Mouse (Mus musculus): ENCODE measurements around the gene Pknox2. TPM values are rescaled to one million over a fixed set of nuclear protein-coding genes. Genes with fewer than 3 reads are reported as not detected.
A peak's percentile ranks its signal among the peaks of the same experiment; 100 is the strongest.

The Pknox2 gene
- polyA plus RNA-seq, 1 experiment: 32.2 TPM

DNA sequence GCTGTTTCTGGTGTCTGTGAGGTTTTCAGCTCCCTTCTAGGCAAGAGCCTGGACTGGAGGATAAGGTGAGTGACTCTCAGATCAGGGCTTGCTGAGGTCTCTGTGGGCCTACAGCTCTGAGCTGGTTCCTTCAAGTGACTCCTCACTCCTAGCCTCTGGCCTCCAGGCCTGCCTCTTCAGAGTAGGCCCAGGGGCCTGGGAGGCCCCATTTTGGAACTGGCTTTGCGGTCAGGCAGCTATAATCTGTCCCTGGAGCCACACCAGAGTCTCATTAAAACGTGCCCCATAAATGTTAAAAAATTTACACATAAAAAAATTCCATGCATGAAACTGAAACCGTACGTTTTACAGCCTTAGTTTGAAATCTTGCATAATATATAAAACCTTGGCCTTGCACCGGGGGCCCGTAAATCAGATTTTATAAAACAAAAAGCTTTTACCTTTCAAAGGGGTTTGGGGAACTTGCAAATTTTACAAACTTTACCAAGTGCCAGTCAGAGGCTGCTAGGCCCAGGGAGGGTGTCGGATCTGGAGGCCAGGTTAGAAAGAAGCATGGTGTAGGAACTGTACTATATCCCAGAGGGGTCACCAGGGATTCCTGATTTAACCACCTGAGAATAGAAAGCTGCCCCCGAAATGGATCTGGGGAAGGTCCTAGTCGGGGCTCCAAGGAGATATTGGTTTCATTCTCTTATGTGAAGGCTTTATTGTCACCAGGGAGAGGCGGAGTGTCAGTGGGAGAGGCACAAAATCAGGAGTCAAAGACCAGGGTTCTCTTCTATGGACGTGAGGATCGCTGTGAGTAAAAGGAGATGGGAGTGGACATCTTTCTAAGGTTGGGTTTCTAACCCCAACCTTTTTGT, 214.0 kb downstream of the Pknox2 start:
- H3K4me3 ChIP-seq (replicated peaks; ENCODE audit: extremely low read depth, low read depth, low read length): no peak overlapping the region
- WGBS: 77% methylated on average over 12 of the region's 12 CpGs
- no peak for TF ChIP-seq POLR2A (IDR thresholded peaks at IDR 0.05; ENCODE audit: borderline replicate concordance, extremely low read depth, low read depth, low read length)
- TF ChIP-seq CTCF (IDR thresholded peaks at IDR 0.05; ENCODE audit: insufficient read depth, low read length): no peak
- no peak for DNase-seq
- H3K4me1 ChIP-seq (ENCODE audit: control insufficient read depth, insufficient read depth, low read length): no peaks in the 10 kb centered on the region

DNA sequence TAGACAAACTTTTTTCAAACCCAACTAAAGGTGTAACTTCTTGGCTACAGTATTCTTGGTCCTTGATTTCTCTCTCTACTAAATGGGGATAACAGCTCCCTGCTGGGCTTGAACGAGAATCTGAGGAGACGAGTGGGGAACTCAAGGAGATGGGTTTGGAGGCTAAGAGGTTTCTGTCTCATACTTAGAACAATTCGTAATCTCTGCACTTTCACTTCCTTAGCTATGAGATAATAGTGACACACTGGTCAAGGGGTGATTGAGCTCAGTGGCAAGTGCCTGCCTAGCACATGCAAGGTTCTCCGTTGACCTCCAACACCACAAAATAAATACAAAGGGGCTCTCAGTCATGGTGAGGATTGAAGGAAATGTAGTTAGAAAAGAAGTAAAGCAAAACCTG, 215.6 kb downstream of the Pknox2 start:
- no peak overlapping the region for H3K4me3 ChIP-seq (replicated peaks; ENCODE audit: extremely low read depth, low read depth, low read length)
- 46% methylated on average over 4 of the region's 4 CpGs for WGBS
- no peak for DNase-seq
- H3K4me1 ChIP-seq (ENCODE audit: control insufficient read depth, insufficient read depth, low read length): no peaks in the 10 kb centered on the region
- TF ChIP-seq CTCF (IDR thresholded peaks at IDR 0.05; ENCODE audit: insufficient read depth, low read length) (no peak), POLR2A (IDR thresholded peaks at IDR 0.05; ENCODE audit: borderline replicate concordance, extremely low read depth, low read depth, low read length) (no peak)

DNA sequence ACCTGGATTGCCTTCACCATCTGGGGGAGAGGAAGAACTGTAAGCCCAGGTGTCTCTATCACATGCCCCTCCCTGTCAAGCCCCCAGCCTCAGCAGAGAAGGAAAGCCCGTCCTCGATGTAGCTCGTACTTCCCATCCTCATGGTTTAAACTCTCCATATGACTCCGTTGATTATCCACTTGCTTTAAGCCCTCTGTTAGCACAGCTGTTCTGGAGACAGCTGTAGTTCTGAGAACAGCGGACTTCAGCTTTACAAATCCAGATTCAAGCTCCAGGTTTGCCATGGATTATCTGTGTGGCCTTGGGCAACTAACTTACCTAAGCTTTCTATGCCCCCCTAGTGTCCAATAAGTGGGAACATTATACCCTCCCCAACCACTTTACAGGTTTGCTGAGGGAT, 223.5 kb downstream of the Pknox2 start:
- Histone ChIP-seq H3K4me3 (replicated peaks; ENCODE audit: extremely low read depth, low read depth, low read length) (no peak overlapping the region), H3K4me1 (ENCODE audit: control insufficient read depth, insufficient read depth, low read length) (no peaks in the 10 kb centered on the region)
- WGBS: 70% methylated on average over 5 of the region's 5 CpGs
- TF ChIP-seq POLR2A (IDR thresholded peaks at IDR 0.05; ENCODE audit: borderline replicate concordance, extremely low read depth, low read depth, low read length): no peak
- TF ChIP-seq CTCF (IDR thresholded peaks at IDR 0.05; ENCODE audit: insufficient read depth, low read length): no peak
- no peak for DNase-seq

DNA sequence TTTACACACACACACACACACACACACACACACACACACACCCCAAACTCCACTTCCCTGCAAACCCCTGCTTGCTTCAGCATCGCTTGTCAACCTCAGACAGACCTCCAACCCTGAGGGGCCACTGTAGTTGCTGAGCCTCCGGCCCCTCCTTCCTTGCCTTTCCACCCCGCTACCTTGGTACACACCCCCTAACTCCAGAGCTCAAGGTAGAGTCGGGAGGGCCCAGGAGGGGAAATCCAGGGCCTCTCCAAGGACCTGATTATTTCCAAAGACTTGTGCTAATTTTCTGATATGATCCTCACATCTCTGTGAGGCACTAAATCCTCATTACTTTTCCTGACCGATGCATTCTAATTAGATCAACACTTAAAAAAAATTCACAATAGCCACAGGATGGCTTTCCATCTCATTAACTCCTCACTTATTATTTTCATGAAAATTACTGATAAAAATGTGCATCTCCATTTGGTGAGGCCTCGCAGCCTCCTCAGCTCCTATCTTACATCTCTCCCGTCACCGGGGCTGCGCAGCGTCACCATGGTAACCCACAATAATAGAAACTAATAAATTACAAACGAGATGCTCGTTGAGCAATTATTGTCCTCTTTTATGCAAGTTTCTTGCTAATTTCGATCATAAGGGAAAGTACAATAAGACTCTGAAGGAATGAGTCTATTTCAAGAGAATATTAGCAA, 225.3 kb downstream of the Pknox2 start:
- WGBS: 75% methylated on average over 13 of the region's 13 CpGs
- DNase-seq: no peak
- Histone ChIP-seq H3K4me1 (ENCODE audit: control insufficient read depth, insufficient read depth, low read length) (no peaks in the 10 kb centered on the region), H3K4me3 (replicated peaks; ENCODE audit: extremely low read depth, low read depth, low read length) (no peak overlapping the region)
- no peak for TF ChIP-seq POLR2A (IDR thresholded peaks at IDR 0.05; ENCODE audit: borderline replicate concordance, extremely low read depth, low read depth, low read length)
- no peak for TF ChIP-seq CTCF (IDR thresholded peaks at IDR 0.05; ENCODE audit: insufficient read depth, low read length)

DNA sequence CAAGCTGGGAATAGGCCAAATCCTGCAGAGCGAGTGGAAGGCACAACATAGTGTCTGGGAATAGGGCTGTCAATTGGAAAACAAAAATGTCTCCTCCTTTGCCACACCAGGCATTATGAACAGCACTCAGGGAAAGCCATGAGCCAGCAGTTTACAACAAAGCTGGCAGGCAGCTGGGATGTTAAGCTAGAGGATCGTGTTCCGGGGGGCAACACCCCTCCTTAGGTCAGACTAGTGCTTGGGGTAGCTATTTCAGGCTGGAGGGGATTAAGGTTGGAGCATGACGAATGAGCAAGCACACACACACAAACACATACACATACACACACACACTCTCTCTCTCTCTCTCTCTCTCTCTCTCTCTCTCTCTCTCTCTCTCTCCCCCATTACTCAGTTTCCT, 227.7 kb downstream of the Pknox2 start:
- 0 out of 2 replicates have a peak, but pooled peaks cover 3% of the 10 kb centered on the region for H3K4me1 ChIP-seq (ENCODE audit: control insufficient read depth, insufficient read depth, low read length)
- no peak overlapping the region for H3K4me3 ChIP-seq (replicated peaks; ENCODE audit: extremely low read depth, low read depth, low read length)
- no peak for TF ChIP-seq CTCF (IDR thresholded peaks at IDR 0.05; ENCODE audit: insufficient read depth, low read length)
- 51% methylated on average over 4 of the region's 4 CpGs for WGBS
- DNase-seq: no peak

DNA sequence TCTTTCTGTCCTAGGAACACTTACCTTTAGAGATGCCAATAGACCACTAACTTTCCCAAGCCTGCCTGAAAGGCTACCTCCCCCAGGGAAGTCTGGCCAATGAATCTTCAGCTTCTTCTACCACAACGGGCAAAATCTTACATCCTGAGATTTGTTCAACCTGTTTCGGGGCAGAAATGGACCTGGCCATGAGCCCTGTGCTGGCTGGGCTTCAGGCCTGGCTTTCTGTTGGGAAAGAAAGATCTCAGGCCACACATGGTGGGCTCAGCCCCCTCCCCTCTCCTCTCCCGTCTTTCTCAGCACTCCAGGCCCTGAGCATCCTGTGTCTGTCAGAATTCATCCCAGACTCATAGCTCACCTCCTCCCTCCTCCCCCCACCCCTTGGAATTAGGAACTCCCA, 228.6 kb downstream of the Pknox2 start:
- TF ChIP-seq CTCF (IDR thresholded peaks at IDR 0.05; ENCODE audit: insufficient read depth, low read length) (no peak), POLR2A (IDR thresholded peaks at IDR 0.05; ENCODE audit: borderline replicate concordance, extremely low read depth, low read depth, low read length) (no peak)
- 0 out of 2 replicates have a peak, but pooled peaks cover 3% of the 10 kb centered on the region for H3K4me1 ChIP-seq (ENCODE audit: control insufficient read depth, insufficient read depth, low read length)
- no peak for DNase-seq
- WGBS: 48% methylated on average over 3 of the region's 3 CpGs
- H3K4me3 ChIP-seq (replicated peaks; ENCODE audit: extremely low read depth, low read depth, low read length): no peak overlapping the region

DNA sequence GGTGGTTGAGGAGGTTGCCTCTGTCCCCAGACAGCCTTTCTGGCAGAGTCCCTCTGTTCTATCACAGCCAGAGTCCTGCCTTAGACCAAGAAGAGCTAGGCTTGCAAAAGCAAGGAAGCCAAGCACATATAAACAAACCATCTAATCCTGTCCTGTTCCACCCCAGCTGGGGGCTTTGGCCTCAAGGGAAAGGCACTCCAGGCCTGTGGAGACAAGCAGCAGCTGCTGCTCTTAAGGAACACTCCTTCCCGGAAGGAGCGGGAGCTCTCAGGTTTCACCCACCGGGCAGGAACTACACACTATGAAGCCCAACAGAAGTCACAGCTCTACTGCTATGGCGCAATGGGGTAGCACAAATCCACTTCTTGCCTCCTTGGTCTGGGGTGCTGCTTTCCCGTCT, 230.3 kb downstream of the Pknox2 start:
- peak; percentile 26 for DNase-seq
- TF ChIP-seq CTCF (IDR thresholded peaks at IDR 0.05; ENCODE audit: insufficient read depth, low read length): no peak
- TF ChIP-seq POLR2A (IDR thresholded peaks at IDR 0.05; ENCODE audit: borderline replicate concordance, extremely low read depth, low read depth, low read length): 0 out of 2 replicates have a peak, but pooled peaks have one; percentile 13

DNA sequence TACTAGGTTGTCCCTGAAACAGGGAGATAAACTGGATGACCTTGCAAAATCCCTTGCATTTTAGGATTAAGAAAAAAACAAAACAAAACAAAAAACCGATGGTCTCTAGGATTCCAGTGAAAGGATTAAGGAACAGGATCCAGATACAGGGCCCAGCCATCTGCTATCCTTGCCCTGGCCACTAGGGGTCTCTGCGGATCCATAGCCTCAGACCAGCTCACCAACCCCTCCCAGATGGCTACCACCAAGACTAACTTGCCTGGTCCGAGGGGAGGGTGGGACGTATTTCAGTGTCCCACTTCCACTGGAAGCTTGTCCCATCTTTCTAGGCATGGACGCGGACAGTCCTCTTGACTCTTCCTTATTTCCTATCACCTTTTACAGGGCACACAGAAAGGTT, 230.8 kb downstream of the Pknox2 start:
- no peak overlapping the region for H3K4me3 ChIP-seq (replicated peaks; ENCODE audit: extremely low read depth, low read depth, low read length)
- H3K4me1 ChIP-seq (ENCODE audit: control insufficient read depth, insufficient read depth, low read length): 0 out of 2 replicates have a peak, but pooled peaks cover 3% of the 10 kb centered on the region
- TF ChIP-seq POLR2A (IDR thresholded peaks at IDR 0.05; ENCODE audit: borderline replicate concordance, extremely low read depth, low read depth, low read length) (no peak), CTCF (IDR thresholded peaks at IDR 0.05; ENCODE audit: insufficient read depth, low read length) (peak; percentile 95)
- 3% methylated on average over 6 of the region's 6 CpGs for WGBS
- DNase-seq: peak; percentile 67

More for the DNA sequence above, 230.3 kb downstream of the Pknox2 start:
- 38% methylated on average over 5 of the region's 5 CpGs for WGBS
- Histone ChIP-seq H3K4me1 (ENCODE audit: control insufficient read depth, insufficient read depth, low read length) (0 out of 2 replicates have a peak, but pooled peaks cover 3% of the 10 kb centered on the region), H3K4me3 (replicated peaks; ENCODE audit: extremely low read depth, low read depth, low read length) (no peak overlapping the region)

DNA sequence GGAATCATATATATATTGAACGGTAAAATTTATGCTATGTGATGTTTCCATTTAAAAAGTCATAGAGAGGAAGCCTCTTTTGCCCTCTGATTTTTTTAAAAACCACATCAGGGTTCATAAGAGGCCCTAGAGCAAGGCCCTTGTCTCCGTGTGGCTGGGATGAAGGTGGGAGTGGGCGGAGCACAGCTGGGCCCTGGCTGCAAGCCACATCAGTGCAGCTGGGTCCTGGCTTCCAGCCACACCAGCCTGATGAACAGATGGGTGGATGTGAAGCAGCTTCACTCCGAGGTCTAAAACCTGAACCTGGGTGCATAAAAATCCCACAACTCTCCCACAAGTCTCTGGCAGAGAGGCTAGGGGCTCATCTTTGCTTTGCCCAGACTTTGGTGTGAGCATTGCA, 241.8 kb downstream of the Pknox2 start:
- Histone ChIP-seq H3K4me1 (ENCODE audit: control insufficient read depth, insufficient read depth, low read length) (no peaks in the 10 kb centered on the region), H3K4me3 (replicated peaks; ENCODE audit: extremely low read depth, low read depth, low read length) (no peak overlapping the region)
- 41% methylated on average over 4 of the region's 4 CpGs for whole genome bisulfite sequencing
- no peak for DNase-seq
- TF ChIP-seq POLR2A (IDR thresholded peaks at IDR 0.05; ENCODE audit: borderline replicate concordance, extremely low read depth, low read depth, low read length) (no peak), CTCF (IDR thresholded peaks at IDR 0.05; ENCODE audit: insufficient read depth, low read length) (no peak)

All from lung, adult 2 months (tissue).